Comparison of ENCODE assay signal across 8 mouse cellular contexts in the genomic region with DNA sequence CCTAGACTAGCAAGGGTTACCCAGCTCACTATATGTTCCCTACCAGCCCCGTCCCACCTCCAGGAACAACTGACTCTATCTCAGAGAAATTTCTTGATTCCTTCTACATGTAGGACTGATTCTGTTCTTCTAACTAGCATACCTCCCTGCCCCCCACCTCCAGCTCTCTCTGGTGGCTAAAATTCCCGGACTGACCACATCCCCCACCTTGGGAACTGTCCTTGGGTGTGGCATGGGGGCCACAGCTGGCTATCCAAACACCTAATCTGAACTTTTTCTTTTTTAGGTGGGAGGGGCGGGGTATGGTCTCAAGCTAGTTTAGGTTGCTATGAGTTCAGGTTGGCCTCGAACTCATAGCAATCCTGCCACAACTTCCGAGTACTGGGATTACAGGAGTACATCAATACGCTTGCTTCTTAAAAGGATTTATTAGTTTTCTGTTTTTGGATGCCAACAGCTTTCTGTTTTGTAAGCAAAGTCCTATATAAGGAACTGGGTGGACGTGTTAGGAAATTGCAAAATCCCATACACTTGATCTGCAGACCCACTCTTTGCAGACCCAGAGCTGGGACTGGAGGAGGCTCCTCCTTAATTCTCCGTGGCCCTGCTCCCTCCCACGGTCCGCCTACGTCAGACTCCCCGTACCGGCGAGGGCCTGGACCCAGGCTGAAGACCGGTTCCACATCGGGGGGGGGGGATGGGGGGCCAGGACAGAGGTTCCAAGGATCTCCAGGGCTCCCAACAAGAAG. TPM values are rescaled to one million over a fixed set of nuclear protein-coding genes. Genes with fewer than 3 reads are reported as not detected.
DNase-seq lines count a peak whose midpoint lies in the region; ATAC-seq and TF ChIP-seq lines count a peak whose summit lies in the region.

No protein-coding gene starts in this region.

- H3K9ac ChIP-seq in heart, embryonic 14.5 days (ENCODE audit: low read length) = peak overlapping the region; percentile 76
- H3K9ac ChIP-seq in limb, embryonic 14.5 days (ENCODE audit: low read depth, low read length, severe bottlenecking) = peak overlapping the region; percentile 74

- peak overlapping the region; percentile 80 to 84 for H3K27ac ChIP-seq in heart, embryonic 14.5 days (replicated peaks in 1 of 2; ENCODE audit: control insufficient read depth in 1 of 2, insufficient read depth in 1 of 2, low read depth in 2 of 2, low read length in 2 of 2)
- peak overlapping the region; percentile 95 for H3K27ac ChIP-seq in forebrain, embryonic 10.5 days
- peak overlapping the region; percentile 90 for H3K27ac ChIP-seq in limb, embryonic 14.5 days (replicated peaks; ENCODE audit: low read depth, low read length)
- peak overlapping the region; percentile 82 for H3K27ac ChIP-seq in olfactory bulb, adult 2 months (ENCODE audit: insufficient read depth, low read depth, low read length)

- no peaks in the 10 kb centered on the region for H3K36me3 ChIP-seq in heart, embryonic 14.5 days (ENCODE audit: control insufficient read depth, insufficient read depth, low read length)
- no peaks in the 10 kb centered on the region for H3K36me3 ChIP-seq in G1E (replicated peaks)
- H3K36me3 ChIP-seq in forebrain, embryonic 10.5 days (replicated peaks) = no peaks in the 10 kb centered on the region
- no peaks in the 10 kb centered on the region for H3K36me3 ChIP-seq in limb, embryonic 14.5 days (ENCODE audit: control insufficient read depth, insufficient read depth, low read length)

- no peak for DNase-seq in heart, adult 18-20 months
- DNase-seq in G1E (ENCODE audit: low spot score) = peak; percentile 52
- no peak for DNase-seq in forebrain, embryonic 10.5 days (ENCODE audit: extremely low spot score, low spot score)
- DNase-seq in limb, embryonic 14.5 days (ENCODE audit: low spot score) = no peak
- DNase-seq in left cerebral cortex, adult 8-10 months (ENCODE audit: low spot score in 2 of 2) = no peak
- DNase-seq in kidney, adult 8-10 months = no peak

- peak overlapping the region; percentile 49 to 77 for H3K4me3 ChIP-seq in heart, embryonic 14.5 days (ENCODE audit: control insufficient read depth in 1 of 2, insufficient read depth in 1 of 2, low read depth in 1 of 2, low read length in 2 of 2)
- H3K4me3 ChIP-seq in G1E (ENCODE audit: low read depth, low read length) = peak overlapping the region; percentile 73
- peak overlapping the region; percentile 85 for H3K4me3 ChIP-seq in forebrain, embryonic 10.5 days
- H3K4me3 ChIP-seq in limb, embryonic 14.5 days (replicated peaks; ENCODE audit: low read length) = peak overlapping the region; percentile 95
- peak overlapping the region; percentile 91 for H3K4me3 ChIP-seq in olfactory bulb, adult 2 months (ENCODE audit: insufficient read depth, low read depth, low read length)

- no peaks in the 10 kb centered on the region for H3K27me3 ChIP-seq in heart, embryonic 14.5 days (ENCODE audit: control insufficient read depth, insufficient read depth, low read length)
- H3K27me3 ChIP-seq in G1E (ENCODE audit: insufficient read depth, low read length) = peaks cover 6% of the 10 kb centered on the region; the same call in 1 of the 2 replicates
- 0 out of 2 replicates have a peak, but pooled peaks cover 5% of the 10 kb centered on the region for H3K27me3 ChIP-seq in forebrain, embryonic 10.5 days (ENCODE audit: poor library complexity, severe bottlenecking)
- H3K27me3 ChIP-seq in limb, embryonic 14.5 days (ENCODE audit: control insufficient read depth, insufficient read depth, low read length) = no peaks in the 10 kb centered on the region

- no peak for TF ChIP-seq POLR2A in limb, embryonic 14.5 days (IDR thresholded peaks at IDR 0.05; ENCODE audit: borderline replicate concordance, extremely low read depth, insufficient read depth, insufficient read length)
- TF ChIP-seq POLR2A in olfactory bulb, adult 2 months (IDR thresholded peaks at IDR 0.05; ENCODE audit: insufficient read depth, low read depth, low read length) = peak; percentile 23; the same call in 1 of the 2 replicates

- 15% methylated on average over 16 of the region's 16 CpGs for WGBS in heart, embryonic 14.5 days
- 19% methylated on average over 16 of the region's 16 CpGs for WGBS in forebrain, embryonic 10.5 days
- WGBS in limb, embryonic 14.5 days = 19% methylated on average over 16 of the region's 16 CpGs
- WGBS in olfactory bulb, adult 2 months = 16% methylated on average over 16 of the region's 16 CpGs

- peak overlapping the region; percentile 54 for H3K4me2 ChIP-seq in heart, embryonic 14.5 days (ENCODE audit: low read length)
- H3K4me2 ChIP-seq in limb, embryonic 14.5 days (replicated peaks; ENCODE audit: low read depth, low read length, severe bottlenecking) = peak overlapping the region; percentile 44

- TF ChIP-seq CTCF in G1E (IDR thresholded peaks at IDR 0.05; ENCODE audit: low read depth, low read length) = no peak
- TF ChIP-seq CTCF in olfactory bulb, adult 2 months (IDR thresholded peaks at IDR 0.05; ENCODE audit: insufficient read depth, low read depth, low read length) = no peak

- peak; percentile 54; the same call in 1 of the 2 replicates for ATAC-seq in heart, embryonic 14.5 days (ENCODE audit: insufficient number of reproducible peaks, insufficient read depth, low FRiP score, low read depth)
- ATAC-seq in G1E (ENCODE audit: extremely low read depth, insufficient number of reproducible peaks, low FRiP score, poor library complexity, severe bottlenecking) = peak; percentile 10; the same call in 1 of the 2 replicates
- peak; percentile 76; the same call in 1 of the 2 replicates for ATAC-seq in limb, embryonic 14.5 days (ENCODE audit: low FRiP score, low read depth)

- no peaks in the 10 kb centered on the region for H3K9me3 ChIP-seq in heart, embryonic 14.5 days (ENCODE audit: control insufficient read depth, low read length)
- H3K9me3 ChIP-seq in G1E (replicated peaks) = peaks cover 38% of the 10 kb centered on the region
- H3K9me3 ChIP-seq in forebrain, embryonic 10.5 days = no peaks in the 10 kb centered on the region
- no peaks in the 10 kb centered on the region for H3K9me3 ChIP-seq in limb, embryonic 14.5 days (ENCODE audit: control insufficient read depth, low read length)

- peaks cover 26 to 51% of the 10 kb centered on the region in 2 experiments for H3K4me1 ChIP-seq in heart, embryonic 14.5 days (ENCODE audit: control insufficient read depth in 2 of 2, insufficient read depth in 2 of 2, low read length in 2 of 2)
- H3K4me1 ChIP-seq in G1E (ENCODE audit: insufficient read depth, low read depth, low read length) = peaks cover 10% of the 10 kb centered on the region
- H3K4me1 ChIP-seq in forebrain, embryonic 10.5 days = peaks cover 29% of the 10 kb centered on the region
- H3K4me1 ChIP-seq in limb, embryonic 14.5 days (ENCODE audit: control insufficient read depth, insufficient read depth, low read length) = peaks cover 37% of the 10 kb centered on the region
- H3K4me1 ChIP-seq in olfactory bulb, adult 2 months (ENCODE audit: control insufficient read depth, insufficient read depth, low read length) = peaks cover 23% of the 10 kb centered on the region

RNA-seq across cellular contexts. Expression of gene Inpp5a, which starts 0.8 kb away (rescaled TPM):
- 89.9 and 93.9 TPM in 2 replicates for polyA plus RNA-seq in heart, embryonic 14.5 days (2014; fragmentation: Nextera tagmentation; extraction: Ambion mirVana)
- total RNA-seq in heart, adult 18-20 months (2021) = 100 to 1,000 TPM; 293 to 297 TPM
- total RNA-seq in G1E (2014; fragmentation: Nextera tagmentation) (5.6 and 6.2 TPM in 2 replicates), G1E (2017) (1.1 and 1.2 TPM in 2 replicates)
- 2.5 and 2.8 TPM in 2 replicates for polyA plus RNA-seq in G1E (2012)
- polyA plus RNA-seq in forebrain, embryonic 10.5 days (2016; fragmentation: Nextera tagmentation; extraction: Ambion mirVana) = 10.5 and 14.3 TPM in 2 replicates
- 29.0 and 29.9 TPM in 2 replicates for polyA plus RNA-seq in limb, embryonic 14.5 days (2012; rRNA removed)
- 39.5 and 39.7 TPM in 2 replicates for polyA plus RNA-seq in limb, embryonic 14.5 days (2014; fragmentation: Nextera tagmentation; extraction: Ambion mirVana)
- polyA plus RNA-seq in olfactory bulb, adult 2 months (2012; ENCODE audit: insufficient read depth, insufficient read length, low replicate concordance, missing spikeins) = not detected in 2 replicates
- 10 to 100 TPM; 55.8 to 63.9 (median 59.9) TPM for total RNA-seq in left cerebral cortex, adult 8-10 months (2022)

Comparison
In these comparisons a context has a peak if more than half of its experiments do, and no peak if none do; other contexts are left out.
1. ATAC-seq: peak in every context shown above with its lines; median percentile 76 in limb, embryonic 14.5 days; 54 in heart, embryonic 14.5 days; 10 in G1E.